Mouse (Mus musculus) heart, embryonic 16.5 days (tissue): ENCODE data around the gene Tcp11. TPM values are rescaled to one million over a fixed set of nuclear protein-coding genes. Genes with fewer than 3 reads are reported as not detected.

Experiments
- ATAC-seq: fragments of 200-750 bp; cut with Nextera tagmentation; replicated peaks from 2 replicates; pipeline ENCODE4 v1.8.0; 2017; ENCODE audit warnings: moderate number of reproducible peaks; ENCODE audit not compliant: insufficient read depth, low FRiP score; ENCODE audit errors: extremely low read depth
- H3K27ac ChIP-seq: fragments of 300-500 bp; sonication (generic); 2 replicates; pipeline ENCODE4 v1.5.1; 2014; ENCODE audit warnings: mild to moderate bottlenecking, low read length, control low read depth, moderate library complexity
- H3K27me3 ChIP-seq: fragments of 300-500 bp; sonication (generic); 2 replicates; pipeline ENCODE4 v1.6.1; 2014; ENCODE audit warnings: low read length, mixed read lengths; ENCODE audit not compliant: control insufficient read depth, insufficient read depth
- H3K36me3 ChIP-seq: fragments of 300-500 bp; sonication (generic); 2 replicates; pipeline ENCODE4 v1.6.1; 2014; ENCODE audit not compliant: control insufficient read depth, insufficient read depth
- H3K4me1 ChIP-seq: fragments of 300-500 bp; sonication (generic); 2 replicates; pipeline ENCODE4 v1.6.1; 2014; ENCODE audit warnings: low read length, mixed read lengths; ENCODE audit not compliant: control insufficient read depth, insufficient read depth
- H3K4me2 ChIP-seq: fragments of 300-500 bp; sonication (generic); 2 replicates; pipeline ENCODE4 v1.6.1; 2014; ENCODE audit warnings: low read depth, mild to moderate bottlenecking, control low read depth, low read length
- H3K4me3 ChIP-seq: fragments of 300-500 bp; sonication (generic); 2 replicates; pipeline ENCODE4 v1.5.1; 2014; ENCODE audit warnings: mild to moderate bottlenecking, control low read depth, low read length
- H3K9ac ChIP-seq: fragments of 300-500 bp; sonication (generic); 2 replicates; pipeline ENCODE4 v1.6.1; 2014; ENCODE audit warnings: low read length, control low read depth
- H3K9me3 ChIP-seq: fragments of 300-500 bp; sonication (generic); replicated peaks from 2 replicates; pipeline ENCODE4 v1.6.1; 2016; ENCODE audit warnings: low read length; ENCODE audit not compliant: control insufficient read depth
- WGBS: fragments of 180-500 bp; shearing (Covaris S2); extraction: QIAGEN DNeasy Blood & Tissue Kit; methylation state at CpG from one replicate; pipeline ENCODE4 v1.1.7; 2014; 5-methylcytosine and 5-hydroxymethylcytosine counted together
- polyA plus RNA-seq: library from polyadenylated mRNA; unstranded; fragments of >200 nt; fragmentation: Nextera tagmentation; extraction: Ambion mirVana; gene quantifications from 2 replicates; pipeline ENCODE4 v1.2.1, GENCODE M21; 2015

Tcp11 gene
- polyA plus RNA-seq, 1 experiment from 2014 or later, result 0.71 TPM

GRCm38 (mm10) chr17:28019785-28020696, 60.4 kb downstream of the Tcp11 start:
- peaks cover 63% of the 10 kb centered on the region for H3K4me1 ChIP-seq
- 67% methylated on average over 21 of the region's 21 CpGs for WGBS
- H3K27ac ChIP-seq, result peak overlapping the region; percentile 61
- no peak overlapping the region for H3K4me3 ChIP-seq
- H3K27me3 ChIP-seq, result no peaks in the 10 kb centered on the region
- H3K9ac ChIP-seq, result peak overlapping the region; percentile 52
- ATAC-seq, result no peak
- no peaks in the 10 kb centered on the region for H3K36me3 ChIP-seq
- no peak overlapping the region for H3K4me2 ChIP-seq
- no peaks in the 10 kb centered on the region for H3K9me3 ChIP-seq

DNA sequence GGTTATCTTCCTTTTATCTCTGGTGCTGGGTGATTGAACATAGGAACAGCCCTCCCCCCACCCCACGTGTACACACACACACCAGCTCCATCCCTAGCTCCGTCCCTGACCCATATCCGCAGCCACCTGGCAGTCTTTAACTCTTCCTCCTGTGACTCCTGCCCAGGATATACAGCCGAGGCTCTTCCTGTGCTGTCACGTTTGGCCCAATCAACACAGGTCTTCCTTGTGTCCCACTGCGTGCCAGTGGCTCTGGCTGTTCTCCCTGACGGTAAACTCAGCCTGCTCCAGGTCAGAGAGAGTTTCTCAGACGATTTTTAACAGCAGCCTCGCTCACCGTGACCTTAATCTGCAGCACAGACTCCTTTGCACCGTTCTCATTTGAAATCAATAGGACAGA, 61.7 kb downstream of the Tcp11 start:
- WGBS, result 62% methylated on average over 11 of the region's 11 CpGs
- H3K4me1 ChIP-seq, result peaks cover 73% of the 10 kb centered on the region
- H3K4me3 ChIP-seq, result no peak overlapping the region
- no peaks in the 10 kb centered on the region for H3K27me3 ChIP-seq
- H3K36me3 ChIP-seq, result no peaks in the 10 kb centered on the region
- H3K27ac ChIP-seq, result no peak overlapping the region
- H3K9ac ChIP-seq, result peak overlapping the region; percentile 52; the same call in 1 of the 2 replicates
- ATAC-seq, result no peak
- no peak overlapping the region for H3K4me2 ChIP-seq
- H3K9me3 ChIP-seq, result no peaks in the 10 kb centered on the region

DNA sequence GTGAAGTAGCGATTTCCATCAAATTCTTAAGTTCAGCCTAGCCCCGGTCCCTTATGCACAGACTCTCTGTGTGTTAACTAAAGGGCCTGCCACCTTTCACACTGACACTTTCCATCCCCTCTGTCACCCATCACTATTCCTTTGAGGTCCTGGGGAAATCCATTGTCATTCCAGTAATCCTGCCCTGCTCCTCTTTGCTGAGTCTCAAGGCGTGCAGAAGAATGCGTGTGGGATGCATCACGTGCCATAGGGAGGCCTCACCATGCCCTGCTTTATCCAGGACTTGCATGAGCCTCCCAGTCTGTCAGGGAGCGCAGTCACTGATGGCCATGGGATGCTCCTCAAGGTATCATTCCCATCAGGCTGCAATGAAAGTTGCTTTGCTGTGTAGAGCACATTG, 62.1 kb downstream of the Tcp11 start:
- H3K9me3 ChIP-seq, result no peaks in the 10 kb centered on the region
- H3K4me2 ChIP-seq, result no peak overlapping the region
- 67% methylated on average over 6 of the region's 6 CpGs for WGBS
- H3K9ac ChIP-seq, result no peak overlapping the region
- no peak overlapping the region for H3K27ac ChIP-seq
- H3K4me3 ChIP-seq, result no peak overlapping the region
- no peaks in the 10 kb centered on the region for H3K36me3 ChIP-seq
- no peak for ATAC-seq
- H3K4me1 ChIP-seq, result peaks cover 78% of the 10 kb centered on the region
- H3K27me3 ChIP-seq, result no peaks in the 10 kb centered on the region

Other genes starting within 250 kb of the Tcp11 start
- 186 and 189 TPM in 2 replicates for gene Snrpc, start 242.5 kb downstream of the Tcp11 start, polyA plus RNA-seq
- gene Uhrf1bp1, start 224.2 kb downstream of the Tcp11 start, polyA plus RNA-seq, result 2.4 and 3.0 TPM in 2 replicates
- gene Anks1, start 171.3 kb downstream of the Tcp11 start, polyA plus RNA-seq, result 11.4 and 13.0 TPM in 2 replicates
- 44.5 and 49.9 TPM in 2 replicates for gene Taf11, start 170.8 kb downstream of the Tcp11 start, polyA plus RNA-seq
- gene Scube3, start 61.5 kb upstream of the Tcp11 start, polyA plus RNA-seq, result 0.51 and 0.64 TPM in 2 replicates
- gene Zfp523, start 96.5 kb upstream of the Tcp11 start, polyA plus RNA-seq, result 20.5 and 22.2 TPM in 2 replicates
- 7.9 and 20.5 TPM in 2 replicates for gene Def6, start 127.1 kb upstream of the Tcp11 start, polyA plus RNA-seq
- gene Ppard, start 152.1 kb upstream of the Tcp11 start, polyA plus RNA-seq, result 1.2 and 1.8 TPM in 2 replicates
- gene Fance, start 232.9 kb upstream of the Tcp11 start, polyA plus RNA-seq, result 17.6 and 21.1 TPM in 2 replicates
- gene Rpl10a, start 247.8 kb upstream of the Tcp11 start, polyA plus RNA-seq, result 279 and 343 TPM in 2 replicates